Mouse (Mus musculus): ENCODE data around the gene Gsdme. TPM values are rescaled to one million over a fixed set of nuclear protein-coding genes. Genes with fewer than 3 reads are reported as not detected.

The Gsdme gene
- polyA plus RNA-seq, 2 experiments from 2014 or later: 16.9 to 17.6 TPM

DNA sequence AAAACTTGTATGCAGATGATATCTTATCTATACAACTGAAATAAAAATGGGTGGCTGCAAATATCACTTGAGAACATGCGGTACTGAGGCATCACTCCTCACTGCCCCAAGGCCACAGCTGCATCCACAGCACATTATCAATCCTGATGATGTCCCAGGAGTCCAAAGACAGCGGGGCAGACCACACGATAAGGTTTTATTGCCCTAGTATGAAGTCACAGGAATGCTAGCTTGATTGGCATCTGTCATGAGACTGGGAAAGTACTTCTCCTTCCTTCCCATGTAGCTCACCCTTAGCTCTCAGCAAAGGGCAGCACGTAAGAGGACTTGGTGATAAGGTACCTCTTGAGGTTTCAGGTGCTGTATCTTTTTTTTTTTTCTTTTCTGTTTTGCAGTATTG, 19.5 kb downstream of the Gsdme start:
- ATAC-seq: no peak

- ATAC-seq: no peak
Observed at GRCm38 (mm10) chr6:50240437-50240836, 23.2 kb downstream of the Gsdme start.

- ATAC-seq: no peak
Observed at GRCm38 (mm10) chr6:50239902-50240301, 23.8 kb downstream of the Gsdme start.

- no peak for ATAC-seq
Observed at GRCm38 (mm10) chr6:50237963-50238362, 25.7 kb downstream of the Gsdme start.

- ATAC-seq: no peak
Observed at GRCm38 (mm10) chr6:50232984-50233383, 30.7 kb downstream of the Gsdme start.

- no peak for ATAC-seq
Observed at GRCm38 (mm10) chr6:50231288-50231687, 32.4 kb downstream of the Gsdme start.

DNA sequence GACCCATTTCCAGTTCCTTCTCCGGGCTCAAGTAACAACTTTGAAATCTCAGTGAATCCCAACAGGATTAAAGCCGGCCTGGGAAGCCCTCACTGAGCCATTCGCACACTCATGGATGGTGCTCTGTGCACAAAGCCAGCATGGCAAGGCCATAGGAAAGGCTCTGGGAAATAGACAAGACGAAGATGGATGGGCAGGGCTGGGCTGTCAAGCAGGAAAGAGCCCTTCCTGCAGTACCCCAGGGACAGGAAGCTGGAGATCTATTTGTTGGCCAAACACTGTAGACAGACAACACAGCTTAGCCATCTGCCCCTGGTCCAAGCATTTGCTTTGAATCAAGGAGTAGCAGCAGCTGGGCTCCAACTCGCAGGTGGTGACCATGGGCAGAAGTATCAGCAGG, 35.5 kb downstream of the Gsdme start:
- ATAC-seq: no peak

DNA sequence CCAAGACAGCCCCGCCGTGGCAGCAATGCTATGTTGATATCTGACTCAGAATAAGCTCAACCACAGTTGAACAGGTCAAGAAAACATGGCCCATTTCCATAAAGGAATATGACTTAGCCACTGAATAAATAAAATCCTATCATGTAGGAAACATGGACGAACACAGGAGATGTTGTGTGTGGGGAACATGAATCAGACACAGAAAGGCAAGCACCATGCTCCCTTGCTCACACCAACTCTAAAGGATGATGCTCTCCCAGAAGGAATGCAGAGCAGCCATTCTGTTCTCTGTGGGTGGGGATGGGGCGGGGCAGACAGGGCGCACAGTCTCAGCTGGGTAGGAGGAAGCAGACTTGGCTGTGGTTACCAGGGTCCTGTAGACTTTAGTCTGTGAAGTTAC, 38.4 kb downstream of the Gsdme start:
- no peak for ATAC-seq

GRCm38 (mm10) chr6:50223606-50224005, 40.1 kb downstream of the Gsdme start:
- ATAC-seq: no peak

GRCm38 (mm10) chr6:50222986-50223385, 40.7 kb downstream of the Gsdme start:
- ATAC-seq: no peak

GRCm38 (mm10) chr6:50222351-50222750, 41.3 kb downstream of the Gsdme start:
- no peak for ATAC-seq

GRCm38 (mm10) chr6:50220863-50221262, 42.8 kb downstream of the Gsdme start:
- ATAC-seq: no peak

DNA sequence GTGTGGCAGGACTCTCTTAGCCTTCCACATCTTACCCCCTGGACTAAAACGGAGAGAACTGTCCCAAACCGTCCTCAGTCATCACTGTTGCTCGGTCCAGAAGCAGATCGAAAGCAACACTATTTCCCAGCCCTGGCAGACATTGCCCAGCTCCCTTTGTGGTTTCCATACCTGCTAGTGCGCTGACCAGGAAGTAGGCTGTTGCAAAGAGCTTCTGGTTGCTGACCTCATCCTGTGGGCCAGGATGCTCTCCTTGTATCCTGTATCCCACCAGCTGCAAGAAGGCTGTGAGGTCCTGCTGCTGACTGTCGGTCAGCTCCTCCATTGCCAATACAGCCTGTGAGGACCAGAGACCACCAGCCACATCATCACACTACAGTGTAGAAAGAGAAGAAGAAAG, 44.6 kb downstream of the Gsdme start:
- no peak for ATAC-seq

- no peak for ATAC-seq
Observed at GRCm38 (mm10) chr6:50218628-50219027, 45.0 kb downstream of the Gsdme start.

DNA sequence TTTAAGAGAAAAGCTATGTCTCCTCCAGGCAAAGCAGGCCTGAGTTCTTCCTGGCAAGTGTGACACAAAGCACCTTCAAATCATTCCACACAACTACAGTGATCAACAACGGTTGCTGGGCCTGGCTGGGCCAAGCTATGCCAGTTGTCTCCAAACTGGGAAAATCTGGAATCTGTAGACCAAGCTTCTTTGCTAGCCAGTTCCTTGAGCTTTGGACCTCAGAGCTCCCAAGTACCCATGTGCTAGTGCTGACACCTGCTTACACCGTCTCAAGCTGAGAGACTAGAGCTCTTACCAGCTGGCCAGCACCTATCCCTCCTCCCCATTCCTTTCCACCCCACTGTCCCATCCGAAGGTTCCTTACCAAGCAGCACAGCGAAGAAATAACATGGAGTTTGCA, 47.7 kb downstream of the Gsdme start:
- ATAC-seq: no peak

GRCm38 (mm10) chr6:50215373-50215745, 48.3 kb downstream of the Gsdme start:
- no peak for ATAC-seq

DNA sequence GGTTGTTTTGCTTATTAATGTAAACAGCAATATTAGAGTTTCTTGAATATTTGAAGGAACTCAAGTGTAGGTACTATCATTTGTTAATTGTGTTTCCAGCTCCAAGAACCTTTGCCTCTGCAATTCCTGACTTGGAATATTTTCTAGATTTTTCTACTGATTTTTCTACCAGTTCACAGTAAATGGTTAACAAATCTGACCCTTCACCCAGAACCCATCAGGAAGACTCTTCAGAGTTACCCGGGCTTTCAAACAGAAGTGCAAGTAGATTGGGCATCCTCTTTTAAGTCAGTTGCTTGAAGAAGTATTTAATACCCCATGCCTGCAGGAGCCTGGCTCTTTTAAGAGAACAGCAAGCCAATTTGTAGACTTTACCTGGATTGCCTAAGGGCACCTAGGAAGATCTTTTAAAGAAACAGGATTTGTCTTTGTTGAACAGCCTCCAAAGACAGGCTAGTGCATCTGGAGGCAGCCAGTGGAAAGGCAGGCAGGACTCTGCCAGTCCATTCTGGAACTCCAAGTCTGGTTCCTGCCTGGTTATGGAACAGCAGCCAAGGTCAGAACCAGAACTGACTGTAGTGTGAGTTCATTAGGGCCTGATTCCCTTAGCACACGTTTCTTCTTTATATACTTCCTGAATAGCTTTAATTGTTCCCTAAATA, 48.8 kb downstream of the Gsdme start:
- ATAC-seq: no peak

- ATAC-seq: no peak
Observed at GRCm38 (mm10) chr6:50205093-50205492, 58.6 kb downstream of the Gsdme start.

- ATAC-seq: no peak
Observed at GRCm38 (mm10) chr6:50204356-50204755, 59.3 kb downstream of the Gsdme start.

DNA sequence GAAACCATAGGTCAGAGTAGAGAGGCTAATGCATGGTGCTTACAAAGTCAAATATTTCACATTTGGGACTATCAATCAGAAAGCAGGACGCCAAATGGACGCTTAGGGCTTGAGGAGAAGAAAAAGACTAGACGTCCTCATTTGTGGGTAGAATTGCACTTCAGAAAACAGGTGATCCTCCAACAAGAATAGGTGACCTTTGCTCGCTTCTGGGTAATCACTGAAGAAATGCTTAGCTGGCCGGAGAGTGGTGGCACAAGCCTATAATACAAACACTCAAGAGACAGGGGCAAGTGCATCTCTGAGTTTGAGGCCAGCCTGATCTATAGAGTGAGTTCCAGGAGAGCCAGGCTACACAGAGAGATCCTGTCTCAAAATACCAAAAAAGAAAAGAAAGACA, 69.8 kb downstream of the Gsdme start:
- ATAC-seq: no peak

GRCm38 (mm10) chr6:50192822-50193221, 70.8 kb downstream of the Gsdme start:
- ATAC-seq: no peak

DNA sequence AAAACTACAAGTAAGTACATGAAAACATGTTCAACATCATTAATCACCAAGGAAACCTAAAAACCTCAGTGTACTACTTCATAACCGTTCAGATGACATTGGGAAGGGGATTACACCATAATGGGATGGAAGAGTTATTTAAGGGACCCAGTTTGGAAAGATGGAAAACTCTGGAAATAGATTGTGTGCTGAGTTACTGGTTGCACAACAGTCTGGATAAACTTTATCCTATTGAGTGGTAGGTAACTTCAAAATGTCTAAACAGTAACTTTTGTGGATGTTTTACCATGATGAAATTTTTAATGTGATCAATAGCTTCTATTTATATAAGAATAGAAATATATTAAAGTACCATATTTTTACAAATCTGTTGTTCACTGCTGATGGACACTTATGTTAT, 71.5 kb downstream of the Gsdme start:
- no peak for ATAC-seq

DNA sequence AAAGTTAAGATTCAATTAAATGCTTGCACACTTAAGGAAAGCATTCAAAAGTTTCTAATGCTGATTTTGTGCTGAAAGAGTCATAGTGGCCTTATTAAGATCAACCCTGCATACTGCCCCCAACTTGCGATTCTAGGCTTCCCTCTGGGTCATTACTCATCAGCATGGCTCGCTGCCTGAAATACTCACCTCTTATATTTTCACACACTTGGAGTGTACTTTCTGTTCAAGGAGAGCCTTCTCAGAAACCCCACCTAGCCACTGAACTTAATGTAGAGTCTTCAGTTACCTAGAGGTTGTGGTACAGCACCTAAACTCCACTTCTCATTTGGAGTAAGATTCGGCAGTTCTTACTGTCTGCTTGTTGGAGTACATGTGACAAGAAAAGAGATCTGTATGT, 72.1 kb downstream of the Gsdme start:
- ATAC-seq: no peak

DNA sequence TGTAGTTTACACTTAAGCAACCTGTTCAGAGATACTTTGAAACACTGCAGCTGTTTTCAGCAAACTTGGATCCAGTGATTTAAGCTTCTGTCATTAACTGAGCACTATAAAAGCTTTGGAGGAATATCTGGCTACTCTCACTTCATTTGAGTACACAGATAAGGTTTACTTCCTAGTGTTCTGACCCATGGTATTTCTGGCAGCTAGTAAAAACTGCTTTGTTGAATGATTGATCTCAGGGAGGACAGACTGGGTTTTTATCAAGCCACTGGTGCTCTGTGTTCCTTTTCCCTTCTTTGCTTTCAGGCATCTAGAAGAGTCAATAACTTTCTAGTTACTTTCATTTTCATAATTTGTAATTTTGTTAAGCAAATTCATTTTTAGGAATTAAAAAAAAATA, 74.3 kb downstream of the Gsdme start:
- ATAC-seq: no peak

GRCm38 (mm10) chr6:50187955-50188354, 75.7 kb downstream of the Gsdme start:
- peak; percentile 68 for ATAC-seq

All from activated CD4-positive, CD25-positive, alpha-beta regulatory T cell, adult 4 months (primary cell).